Mouse (Mus musculus) left cerebral cortex, adult 9 months (tissue): ENCODE results near the gene Gja4.

Source experiments
- DNase-seq, 2 experiments: peaks; one replicate each; pipeline ENCODE4 v3.0.0; 2022; ENCODE audit warnings: low spot score in 2 of 2

The Gja4 gene

GRCm38 (mm10) chr4:127324296-127324695 lies 10.5 kb upstream of the Gja4 start:
- DNase-seq, result no peak

- DNase-seq, result no peak
These were observed 9.8 kb upstream of the Gja4 start for GRCm38 (mm10) chr4:127323651-127324050.

GRCm38 (mm10) chr4:127319613-127320012 lies 5.8 kb upstream of the Gja4 start:
- DNase-seq, result peak in 1 of 2 experiments; percentile 65

- no peak for DNase-seq
These were observed 3.3 kb upstream of the Gja4 start for GRCm38 (mm10) chr4:127317143-127317542.

GRCm38 (mm10) chr4:127315753-127316152 lies 1.9 kb upstream of the Gja4 start:
- DNase-seq, result no peak

GRCm38 (mm10) chr4:127314585-127314984 lies 746 bp upstream of the Gja4 start:
- no peak for DNase-seq

DNA sequence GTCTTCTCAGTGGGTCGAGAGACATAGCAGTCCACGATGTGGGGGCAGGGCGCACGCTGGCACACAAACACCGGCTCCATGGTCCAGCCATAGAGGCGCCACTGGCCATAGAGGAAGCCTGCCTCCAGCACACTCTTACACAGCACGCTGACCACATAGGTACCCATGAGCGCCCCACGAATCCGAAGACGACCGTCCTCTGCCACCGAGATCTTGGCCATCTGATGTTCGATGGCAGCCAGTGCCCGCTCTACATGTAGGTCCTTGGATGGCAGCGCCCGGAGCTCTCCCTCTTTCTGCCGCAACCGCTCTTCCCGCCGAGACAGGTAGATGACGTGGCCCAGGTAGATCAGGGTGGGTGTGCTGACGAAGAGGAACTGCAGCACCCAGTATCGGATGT lies 1.5 kb downstream of the Gja4 start:
- no peak for DNase-seq

GRCm38 (mm10) chr4:127311561-127311960 lies 2.3 kb downstream of the Gja4 start:
- no peak for DNase-seq

GRCm38 (mm10) chr4:127306915-127307314 lies 6.9 kb downstream of the Gja4 start:
- DNase-seq, result no peak

DNA sequence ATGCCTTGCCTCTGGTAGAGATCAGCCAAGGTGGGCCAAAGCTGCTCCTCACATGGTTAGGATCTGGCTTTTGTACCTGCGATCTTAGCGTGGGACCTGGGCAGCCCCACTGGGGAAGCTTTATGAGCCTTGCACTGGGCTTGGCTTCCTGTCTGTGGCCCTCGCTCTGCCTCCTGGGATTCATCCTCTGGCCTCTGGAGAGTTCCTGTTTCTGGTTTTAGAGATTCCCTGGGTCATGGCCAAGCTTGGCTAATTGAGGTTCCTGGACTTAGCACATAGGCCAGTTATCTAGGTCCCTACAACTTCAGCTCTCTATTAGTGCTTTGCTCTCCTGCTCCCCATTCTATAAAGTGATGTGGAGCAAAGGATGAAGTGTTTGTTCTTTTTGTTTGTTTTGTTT lies 10.0 kb downstream of the Gja4 start:
- DNase-seq, result no peak

GRCm38 (mm10) chr4:127300503-127300902 lies 13.3 kb downstream of the Gja4 start:
- DNase-seq, result no peak

DNA sequence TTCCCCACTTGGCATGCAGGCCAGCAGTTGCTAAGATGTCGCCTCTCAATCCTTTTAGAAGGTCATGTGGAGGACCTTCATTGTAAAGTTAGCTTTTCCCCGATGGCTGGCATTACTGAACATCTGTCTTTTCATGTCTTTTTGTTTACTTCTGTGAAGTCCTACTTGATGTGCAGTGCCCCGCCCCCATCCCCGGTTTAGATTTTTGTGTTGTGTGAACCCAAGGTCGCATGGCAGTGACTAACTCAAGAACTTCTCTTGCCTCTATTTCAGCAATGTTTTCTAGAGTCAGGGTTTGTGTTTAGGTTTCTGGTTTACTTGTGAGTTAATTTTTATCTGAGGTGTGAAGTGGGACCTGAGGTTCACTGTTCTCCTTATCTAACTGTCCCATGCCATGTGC lies 21.2 kb downstream of the Gja4 start:
- no peak for DNase-seq

DNA sequence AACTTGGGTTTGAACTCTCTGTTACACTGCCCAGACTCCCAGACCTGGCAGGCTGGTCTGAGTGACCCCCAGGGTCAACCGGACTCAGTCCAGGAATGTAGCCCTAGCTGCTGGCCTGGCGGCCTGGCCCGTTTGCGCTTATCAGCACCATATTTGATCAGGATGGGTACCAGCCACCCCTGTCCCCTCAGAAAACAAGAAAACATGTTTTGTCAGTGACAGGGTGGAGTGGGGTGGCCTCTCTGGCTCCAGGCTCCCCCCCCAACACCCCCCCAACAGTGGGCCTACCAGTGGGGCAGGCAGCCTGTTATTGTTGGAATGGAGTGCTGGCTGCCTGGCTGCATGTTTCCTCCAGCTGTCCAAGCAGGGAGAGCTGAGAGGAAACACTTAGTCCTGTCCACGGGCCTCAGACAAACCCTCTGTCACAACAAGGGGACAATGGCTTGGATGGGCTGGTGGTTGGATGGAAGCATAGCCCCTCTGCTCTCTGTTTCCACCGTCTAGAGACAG lies 24.7 kb downstream of the Gja4 start:
- no peak for DNase-seq

DNA sequence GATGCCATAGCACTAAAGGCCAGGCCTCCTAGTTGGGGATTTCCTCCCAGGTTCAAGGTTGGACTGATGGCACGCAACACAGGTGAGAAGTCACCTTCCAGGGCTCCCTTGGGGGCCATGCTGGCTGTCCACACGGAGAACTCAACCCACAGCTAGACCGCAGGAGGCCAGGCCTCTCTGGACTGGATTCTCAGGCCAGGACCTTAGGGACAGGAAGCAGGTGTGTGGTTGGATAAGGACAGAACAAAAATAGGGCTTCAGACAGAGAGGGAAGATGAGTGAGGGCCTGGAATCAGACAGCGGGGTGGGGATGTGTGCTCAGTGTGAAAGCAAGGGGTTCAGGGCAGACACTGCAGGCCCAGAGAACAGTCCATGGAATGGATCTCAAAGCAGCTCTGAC lies 26.9 kb downstream of the Gja4 start:
- no peak for DNase-seq

DNA sequence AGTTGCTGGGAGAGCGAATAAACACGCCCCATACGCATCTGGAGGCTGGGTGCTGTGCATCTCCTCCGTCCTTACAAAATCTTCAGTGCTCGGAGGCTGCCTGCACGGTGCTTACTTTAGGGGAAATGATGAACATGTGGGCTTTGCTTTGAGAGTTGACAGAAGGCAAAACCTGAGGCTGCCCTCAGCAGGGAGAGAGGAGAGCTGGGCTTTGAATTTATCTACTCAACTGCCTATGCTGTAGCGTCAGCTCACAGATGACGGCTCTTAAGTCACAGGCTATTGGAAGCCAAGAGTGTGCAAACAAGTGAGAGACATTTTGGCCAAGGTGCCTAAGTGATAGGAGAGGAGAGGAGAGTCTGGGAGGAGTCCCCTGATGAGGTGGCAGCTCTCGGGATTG lies 34.6 kb downstream of the Gja4 start:
- DNase-seq, result no peak

DNA sequence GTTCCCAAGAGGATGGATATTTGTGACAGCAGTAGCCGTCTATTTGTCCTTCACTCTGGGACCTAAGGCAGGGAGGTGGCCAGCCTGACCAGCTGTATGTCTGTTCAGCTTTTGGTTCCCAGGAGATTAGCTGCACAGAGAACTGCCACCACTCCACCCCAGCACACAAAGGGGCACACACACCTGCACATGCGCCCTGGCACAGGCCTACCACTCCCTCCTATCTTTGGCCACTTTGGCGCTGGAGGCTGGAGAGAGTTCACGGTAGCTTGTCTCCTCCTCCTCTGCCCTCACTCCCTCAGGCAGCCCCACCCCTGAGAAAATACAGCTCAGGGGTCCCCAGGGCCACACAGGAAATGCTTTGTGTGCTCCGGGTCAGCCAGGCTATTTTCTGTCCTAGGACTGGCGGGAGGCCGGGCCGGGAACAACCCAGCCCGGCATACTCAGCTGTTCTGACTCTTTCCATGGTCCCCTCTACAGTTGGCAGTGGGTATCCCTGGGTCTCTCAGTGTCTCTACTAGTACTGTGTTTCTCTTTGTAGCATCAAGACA lies 35.3 kb downstream of the Gja4 start:
- DNase-seq, result no peak

- DNase-seq, result no peak
These were observed 49.7 kb downstream of the Gja4 start for GRCm38 (mm10) chr4:127264183-127264554.

- DNase-seq, result no peak
These were observed 50.2 kb downstream of the Gja4 start for GRCm38 (mm10) chr4:127263438-127264182.

GRCm38 (mm10) chr4:127261601-127262000 lies 52.2 kb downstream of the Gja4 start:
- no peak for DNase-seq
